Mouse (Mus musculus) ES-E14 (cell line): Measurements from ENCODE around the gene Rad54l2.

Experiments used
- CHD2 ChIP-seq: IDR thresholded peaks from 2 replicates; pipeline ENCODE4 v1.6.1; 2014; ENCODE audit warnings: mild to moderate bottlenecking, low read depth, low read length, inconsistent platforms
- ZNF384 ChIP-seq: IDR thresholded peaks from 2 replicates; pipeline ENCODE4 v1.6.1; 2012; ENCODE audit warnings: low read depth, low read length, inconsistent platforms

DNA sequence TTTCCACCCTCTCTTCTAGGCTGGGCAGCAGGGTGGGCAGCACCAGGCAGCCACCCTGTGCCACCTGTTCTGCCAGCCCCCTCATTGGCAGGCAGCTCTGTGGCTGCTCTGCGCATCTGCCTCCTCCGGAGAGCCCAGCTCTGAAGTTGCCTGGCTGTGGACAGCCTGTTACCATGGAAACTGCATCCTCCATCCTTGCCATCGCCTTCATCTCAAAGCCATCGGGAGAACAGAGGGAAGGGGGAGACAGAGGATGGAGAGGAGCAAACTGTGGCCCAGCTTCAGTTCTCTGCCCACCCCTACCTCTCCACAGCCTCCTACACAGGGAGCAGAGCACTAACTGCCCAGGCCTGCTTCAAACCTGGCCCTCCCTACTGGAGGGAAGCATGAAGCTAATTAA, 124.6 kb downstream of the Rad54l2 start:
- no peak for TF ChIP-seq ZNF384
- no peak for TF ChIP-seq CHD2
